Mouse (Mus musculus) heart, embryonic 15.5 days (tissue): ENCODE data around the gene Plppr5. TPM values are rescaled to one million over a fixed set of nuclear protein-coding genes. Genes with fewer than 3 reads are reported as not detected.

Source experiments
- polyA plus RNA-seq: library from polyadenylated mRNA; unstranded; fragments of >200 nt; fragmentation: Nextera tagmentation; extraction: Ambion mirVana; gene quantifications from 2 replicates; pipeline ENCODE4 v1.2.1, GENCODE M21; 2015

Plppr5 gene
- polyA plus RNA-seq, 1 experiment from 2014 or later: 2.8 TPM

Other genes starting within 250 kb of the Plppr5 start
- 0.62 and 0.76 TPM in 2 replicates for gene Plppr4, start 214.0 kb upstream of the Plppr5 start, polyA plus RNA-seq